Mouse (Mus musculus) G1E (cell line): ENCODE results near the gene Rab3il1. TPM values are rescaled to one million over a fixed set of nuclear protein-coding genes. Genes with fewer than 3 reads are reported as not detected.

Experiments
- ATAC-seq: 2 replicates; pipeline ENCODE4 v1.8.0; 2016; ENCODE audit warnings: mild to moderate bottlenecking; ENCODE audit not compliant: insufficient number of reproducible peaks, poor library complexity, low FRiP score, severe bottlenecking; ENCODE audit errors: extremely low read depth
- DNase-seq: peaks from one replicate; pipeline ENCODE4 v3.0.0; 2012; ENCODE audit warnings: low spot score
- H3K27me3 ChIP-seq: 2 replicates; pipeline ENCODE4 v1.6.1; 2012; ENCODE audit warnings: mild to moderate bottlenecking, low read length, inconsistent platforms; ENCODE audit not compliant: insufficient read depth
- H3K36me3 ChIP-seq: replicated peaks from 2 replicates; pipeline ENCODE3; 2012; ENCODE audit warnings: mild to moderate bottlenecking, inconsistent platforms
- H3K4me1 ChIP-seq: 2 replicates; pipeline ENCODE4 v1.6.1; 2012; ENCODE audit warnings: low read depth, low read length, inconsistent platforms, mixed read lengths; ENCODE audit not compliant: insufficient read depth
- H3K4me3 ChIP-seq: 2 replicates; pipeline ENCODE4 v1.5.1; 2012; ENCODE audit warnings: low read depth, mild to moderate bottlenecking, inconsistent platforms, low read length, moderate library complexity, mixed read lengths
- H3K9me3 ChIP-seq: replicated peaks from 2 replicates; pipeline ENCODE4 v1.6.1; 2012; ENCODE audit warnings: inconsistent platforms
- CTCF ChIP-seq: IDR thresholded peaks from 2 replicates; pipeline ENCODE4 v1.5.1; 2012; ENCODE audit warnings: low read depth, low read length, inconsistent platforms, mixed read lengths
- GATA1 ChIP-seq: IDR thresholded peaks from 2 replicates; pipeline ENCODE4 v1.6.1; 2012; ENCODE audit warnings: borderline replicate concordance, low read length, inconsistent platforms, mixed read lengths
- GATA2 ChIP-seq: IDR thresholded peaks from 2 replicates; pipeline ENCODE4 v1.6.1; 2012; ENCODE audit warnings: low read depth, low read length, inconsistent platforms, borderline replicate concordance
- POLR2AphosphoS5 ChIP-seq: IDR thresholded peaks from 2 replicates; pipeline ENCODE4 v1.6.1; 2012; ENCODE audit warnings: low read depth, low read length, inconsistent platforms; ENCODE audit not compliant: insufficient replicate concordance
- TAL1 ChIP-seq: conservative IDR thresholded peaks from 2 replicates; pipeline ENCODE4 v1.6.1; 2012; ENCODE audit warnings: low read depth, low read length, inconsistent platforms, mixed read lengths
- polyA plus RNA-seq: library from polyadenylated mRNA; stranded (reverse); fragments of >175 nt; gene quantifications from 2 replicates; pipeline ENCODE4 v1.2.3, GENCODE M21; 2012
- total RNA-seq, 2 experiments: library from RNA; stranded (forward) in 1 of 2; stranded (reverse) in 1 of 2; fragments of 200-1000 nt in 1 of 2; fragments of >200 nt in 1 of 2; fragmentation: Nextera tagmentation in 1 of 2; gene quantifications; 2 replicates each; pipeline ENCODE4 v1.2.3; 2014 to 2017

Rab3il1 gene
- total and polyA plus RNA-seq, 3 experiments = 2.7 to 25.4 (median 4.2) TPM

DNA sequence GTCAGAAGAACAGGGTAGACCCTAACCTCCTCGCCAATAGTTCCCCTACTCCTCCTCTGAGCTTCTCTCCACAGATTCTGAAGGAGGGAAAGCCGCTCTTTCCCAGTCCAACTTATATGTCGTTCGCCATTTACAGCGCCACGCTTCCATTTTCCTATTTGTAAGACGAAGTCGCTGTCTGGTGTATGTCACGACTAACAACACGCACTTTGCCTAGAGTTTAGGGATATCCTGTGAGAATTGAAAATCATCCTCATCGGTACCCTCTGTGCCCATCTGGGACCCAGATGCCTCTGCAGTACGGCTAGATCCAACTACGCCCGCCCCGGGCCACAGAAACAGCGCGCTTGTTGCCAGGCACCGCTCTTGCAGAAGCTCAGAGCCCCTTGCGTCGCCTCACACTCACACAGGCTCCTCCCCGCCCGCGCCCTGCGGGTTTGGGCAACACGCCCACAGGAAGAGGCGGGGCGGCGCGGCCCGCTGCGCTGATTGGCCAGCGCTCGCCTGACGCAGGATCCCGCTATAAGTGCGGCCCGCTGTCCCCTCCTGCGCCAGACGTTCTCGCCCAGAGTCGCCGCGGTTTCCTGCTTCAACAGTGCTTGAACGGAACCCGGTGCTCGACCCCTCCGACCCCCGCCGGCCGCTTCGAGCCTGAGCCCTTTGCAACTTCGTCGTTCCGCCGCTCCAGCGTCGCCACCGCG, 19.2 kb upstream of the Rab3il1 start:
- peaks cover 74% of the 10 kb centered on the region for H3K4me1 ChIP-seq
- TF ChIP-seq POLR2AphosphoS5 (no peak), CTCF (no peak), GATA2 (no peak), TAL1 (no peak), GATA1 (no peak)
- ATAC-seq (peak; percentile 36; the same call in 1 of the 2 replicates), DNase-seq (peak; percentile 95)
- H3K36me3 ChIP-seq = peaks cover 35% of the 10 kb centered on the region
- H3K27me3 ChIP-seq = no peaks in the 10 kb centered on the region
- H3K9me3 ChIP-seq = no peaks in the 10 kb centered on the region
- H3K4me3 ChIP-seq = peak overlapping the region; percentile 95

DNA sequence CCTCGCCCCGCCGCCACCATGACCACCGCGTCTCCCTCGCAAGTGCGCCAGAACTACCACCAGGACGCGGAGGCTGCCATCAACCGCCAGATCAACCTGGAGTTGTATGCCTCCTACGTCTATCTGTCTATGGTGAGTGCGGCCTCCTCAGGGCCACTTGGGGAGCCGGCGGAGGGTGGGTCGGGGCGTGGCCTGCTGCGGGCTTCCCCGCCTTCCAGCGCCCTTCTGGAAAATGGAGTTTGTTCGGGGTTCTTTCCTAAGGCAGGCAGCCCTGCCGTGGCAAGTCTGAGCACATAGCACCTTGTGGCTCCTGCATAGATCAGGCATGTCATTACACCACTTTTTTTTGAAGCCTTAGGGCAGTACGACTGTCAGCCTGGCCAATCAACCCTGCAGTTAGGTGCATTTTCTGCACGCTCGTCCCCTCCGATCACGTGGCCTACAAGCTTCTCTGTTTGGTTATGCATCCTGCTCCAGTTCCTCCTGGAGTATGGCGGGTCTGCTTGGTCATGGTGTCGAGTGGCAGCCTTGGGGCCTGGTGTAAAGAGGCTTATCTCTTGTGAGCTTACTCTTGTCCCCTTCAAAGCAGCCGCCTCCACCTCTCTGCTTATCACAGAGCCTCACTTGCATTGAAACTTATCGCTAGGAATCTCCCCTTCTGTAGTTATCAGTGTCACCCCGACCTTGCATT, 18.5 kb upstream of the Rab3il1 start:
- H3K4me1 ChIP-seq = peaks cover 74% of the 10 kb centered on the region
- peak; percentile 32; the same call in 1 of the 2 replicates for ATAC-seq
- H3K4me3 ChIP-seq = peak overlapping the region; percentile 95
- peak; percentile 57 for DNase-seq
- H3K27me3 ChIP-seq = no peaks in the 10 kb centered on the region
- H3K36me3 ChIP-seq = peaks cover 35% of the 10 kb centered on the region
- H3K9me3 ChIP-seq = no peaks in the 10 kb centered on the region
- no peak for TF ChIP-seq CTCF
- TF ChIP-seq GATA2 = 0 out of 2 replicates have a peak, but pooled peaks have one; percentile 20
- peak; percentile 66 for TF ChIP-seq TAL1
- TF ChIP-seq POLR2AphosphoS5 = peak; percentile 94
- TF ChIP-seq GATA1 = no peak

DNA sequence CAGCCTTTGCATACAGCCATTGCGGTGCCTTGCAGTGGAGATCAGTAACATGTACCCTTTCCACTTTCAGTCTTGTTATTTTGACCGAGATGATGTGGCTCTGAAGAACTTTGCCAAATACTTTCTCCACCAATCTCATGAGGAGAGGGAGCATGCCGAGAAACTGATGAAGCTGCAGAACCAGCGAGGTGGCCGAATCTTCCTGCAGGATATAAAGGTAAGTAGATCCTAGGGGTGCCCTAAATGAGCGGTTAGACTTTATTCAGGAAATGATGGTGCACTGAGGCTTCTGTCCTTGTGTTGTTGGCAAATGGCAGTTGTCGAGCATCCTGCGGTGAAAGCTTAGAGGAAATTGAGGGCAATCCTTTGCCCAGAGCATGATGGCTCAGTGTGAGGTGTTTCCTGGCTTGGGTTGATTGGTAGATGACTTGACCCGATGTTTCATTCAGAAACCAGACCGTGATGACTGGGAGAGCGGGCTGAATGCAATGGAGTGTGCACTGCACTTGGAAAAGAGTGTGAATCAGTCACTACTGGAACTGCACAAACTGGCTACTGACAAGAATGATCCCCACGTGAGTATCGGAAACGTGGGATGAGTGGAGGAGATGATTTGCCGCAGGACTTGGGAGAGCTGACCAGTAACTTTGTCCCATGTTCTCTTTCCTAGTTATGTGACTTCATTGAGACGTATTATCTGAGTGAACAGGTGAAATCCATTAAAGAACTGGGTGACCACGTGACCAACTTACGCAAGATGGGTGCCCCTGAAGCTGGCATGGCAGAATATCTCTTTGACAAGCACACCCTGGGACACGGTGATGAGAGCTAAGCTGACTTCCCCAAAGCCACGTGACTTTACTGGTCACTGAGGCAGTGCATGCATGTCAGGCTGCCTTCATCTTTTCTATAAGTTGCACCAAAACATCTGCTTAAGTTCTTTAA, 17.1 kb upstream of the Rab3il1 start:
- ATAC-seq = no peak
- Histone ChIP-seq H3K9me3 (no peaks in the 10 kb centered on the region), H3K27me3 (no peaks in the 10 kb centered on the region), H3K36me3 (peaks cover 35% of the 10 kb centered on the region), H3K4me1 (peaks cover 75% of the 10 kb centered on the region), H3K4me3 (peak overlapping the region; percentile 95)
- no peak for DNase-seq
- TF ChIP-seq POLR2AphosphoS5 (peak; percentile 59; the same call in 1 of the 2 replicates), GATA2 (no peak)

DNA sequence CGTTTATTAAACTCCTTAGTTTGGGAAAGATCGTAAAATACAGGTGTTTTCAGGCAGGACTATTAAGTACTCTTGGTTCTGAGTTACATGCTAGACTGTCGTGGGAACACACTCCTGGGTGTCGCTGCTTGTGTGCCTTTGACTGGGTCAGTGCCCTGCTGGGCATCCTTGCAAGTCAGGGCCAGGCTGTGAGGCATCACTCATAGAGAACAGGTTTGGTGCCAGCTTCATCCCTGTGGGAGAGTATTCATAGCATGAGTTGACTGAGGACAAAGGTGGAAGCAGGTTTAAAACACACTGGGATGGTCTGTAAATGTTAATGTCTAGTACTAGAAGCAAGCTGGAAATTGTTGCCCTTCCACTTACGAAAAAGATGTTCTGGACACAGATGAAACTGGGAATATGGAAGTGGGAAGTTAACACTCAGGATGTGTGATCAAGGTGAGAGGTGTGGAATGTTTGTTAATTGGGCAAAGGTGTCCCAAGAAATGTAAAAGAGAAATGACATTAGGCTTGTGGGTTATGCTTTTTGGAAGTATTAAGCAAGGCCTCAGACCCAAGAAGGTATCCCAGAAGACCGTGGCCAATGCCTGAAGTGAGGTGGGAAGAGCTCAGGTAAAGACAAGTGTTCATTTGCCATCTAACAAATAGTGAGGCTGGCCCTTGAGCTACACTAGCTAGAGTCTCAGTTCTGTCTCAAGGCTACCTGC, 16.1 kb upstream of the Rab3il1 start:
- TF ChIP-seq POLR2AphosphoS5 = peak; percentile 92; the same call in 1 of the 2 replicates
- no peak for TF ChIP-seq GATA2
- Histone ChIP-seq H3K9me3 (no peaks in the 10 kb centered on the region), H3K4me1 (peaks cover 79% of the 10 kb centered on the region), H3K4me3 (peak overlapping the region; percentile 63), H3K27me3 (no peaks in the 10 kb centered on the region), H3K36me3 (peaks cover 35% of the 10 kb centered on the region)
- DNase-seq (no peak), ATAC-seq (no peak)

DNA sequence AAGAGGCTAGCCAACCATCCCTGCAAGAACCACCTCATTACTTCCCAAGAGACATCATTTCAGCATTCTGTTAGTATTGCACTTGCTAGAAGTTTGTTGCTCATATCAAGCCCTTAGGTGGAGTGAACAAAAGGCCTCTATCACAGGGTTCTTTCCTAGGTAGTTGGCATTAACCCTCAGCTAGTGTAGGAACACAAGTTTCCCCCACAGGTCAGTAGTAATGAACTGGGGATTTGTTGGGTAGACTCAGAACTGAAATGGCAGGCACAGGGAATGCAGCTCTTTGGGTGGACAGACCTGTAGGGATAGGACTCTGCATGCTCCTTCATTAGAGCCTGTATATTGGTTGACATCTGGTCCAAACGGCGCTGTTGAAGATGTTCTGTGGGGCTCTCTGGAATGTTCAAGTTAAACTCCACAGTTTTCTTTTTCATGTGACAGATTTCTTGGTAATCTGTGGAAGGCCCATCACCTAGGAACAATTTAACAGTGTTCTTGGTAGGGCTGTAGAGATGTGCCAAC, 15.5 kb upstream of the Rab3il1 start:
- Histone ChIP-seq H3K4me3 (no peak overlapping the region; the same call in 1 of the 2 replicates), H3K27me3 (no peaks in the 10 kb centered on the region), H3K4me1 (peaks cover 80% of the 10 kb centered on the region), H3K9me3 (no peaks in the 10 kb centered on the region), H3K36me3 (peaks cover 35% of the 10 kb centered on the region)
- TF ChIP-seq TAL1 (no peak), GATA1 (no peak), CTCF (no peak), GATA2 (no peak), POLR2AphosphoS5 (0 out of 2 replicates have a peak, but pooled peaks have one; percentile 10)
- DNase-seq (no peak), ATAC-seq (no peak)
